Mouse (Mus musculus) liver, embryonic 11.5 days (tissue): ENCODE data around the gene B4galt4. TPM values are rescaled to one million over a fixed set of nuclear protein-coding genes. Genes with fewer than 3 reads are reported as not detected.

Experiments
- ATAC-seq: fragments of 200-750 bp; cut with Nextera tagmentation; replicated peaks from 2 replicates; pipeline ENCODE4 v1.8.0; 2017; ENCODE audit warnings: moderate number of reproducible peaks, mild to moderate bottlenecking, moderate TSS enrichment, moderate library complexity; ENCODE audit not compliant: low FRiP score
- DNase-seq: peaks from one replicate; pipeline ENCODE4 v3.0.0-alpha.2; 2017; ENCODE audit warnings: low spot score
- H3K27ac ChIP-seq: fragments of 300-500 bp; sonication (generic); 2 replicates; pipeline ENCODE4 v1.5.1; 2014; ENCODE audit warnings: mild to moderate bottlenecking, low read depth, low read length, control low read depth
- H3K27me3 ChIP-seq: fragments of 300-500 bp; sonication (generic); replicated peaks from 2 replicates; pipeline ENCODE4 v1.6.1; 2014; ENCODE audit warnings: low read length, mixed read lengths; ENCODE audit not compliant: control insufficient read depth, insufficient read depth
- H3K36me3 ChIP-seq: fragments of 300-500 bp; sonication (generic); 2 replicates; pipeline ENCODE4 v1.6.1; 2014; ENCODE audit warnings: mild to moderate bottlenecking, low read length, moderate library complexity, mixed read lengths; ENCODE audit not compliant: control insufficient read depth, insufficient read depth
- H3K4me1 ChIP-seq: fragments of 300-500 bp; sonication (generic); replicated peaks from 2 replicates; pipeline ENCODE4 v1.6.1; 2014; ENCODE audit warnings: low read length, mixed read lengths; ENCODE audit not compliant: control insufficient read depth, insufficient read depth
- H3K4me2 ChIP-seq: fragments of 300-500 bp; sonication (generic); 2 replicates; pipeline ENCODE4 v1.6.1; 2014; ENCODE audit warnings: mild to moderate bottlenecking, control low read depth, moderate library complexity
- H3K4me3 ChIP-seq: fragments of 300-500 bp; sonication (generic); 2 replicates; pipeline ENCODE4 v1.5.1; 2014; ENCODE audit warnings: low read depth, low read length, control low read depth
- H3K9ac ChIP-seq: fragments of 300-500 bp; sonication (generic); 2 replicates; pipeline ENCODE4 v1.6.1; 2014; ENCODE audit warnings: low read depth, low read length, control low read depth
- H3K9me3 ChIP-seq: fragments of 300-500 bp; sonication (generic); 2 replicates; pipeline ENCODE4 v1.6.1; 2016; ENCODE audit warnings: low read length, inconsistent platforms, mixed read lengths; ENCODE audit not compliant: control insufficient read depth
- WGBS: fragments of 180-500 bp; shearing (Covaris S2); extraction: QIAGEN DNeasy Blood & Tissue Kit; methylation state at CpG from one replicate; pipeline ENCODE4 v1.1.7; 2014; 5-methylcytosine and 5-hydroxymethylcytosine counted together
- polyA plus RNA-seq: library from polyadenylated mRNA; unstranded; fragments of >200 nt; fragmentation: Nextera tagmentation; extraction: Ambion mirVana; gene quantifications from 2 replicates; pipeline ENCODE4 v1.2.1, GENCODE M21; 2014

Gene B4galt4
- polyA plus RNA-seq, 1 experiment from 2014 or later, result 9.6 TPM

DNA sequence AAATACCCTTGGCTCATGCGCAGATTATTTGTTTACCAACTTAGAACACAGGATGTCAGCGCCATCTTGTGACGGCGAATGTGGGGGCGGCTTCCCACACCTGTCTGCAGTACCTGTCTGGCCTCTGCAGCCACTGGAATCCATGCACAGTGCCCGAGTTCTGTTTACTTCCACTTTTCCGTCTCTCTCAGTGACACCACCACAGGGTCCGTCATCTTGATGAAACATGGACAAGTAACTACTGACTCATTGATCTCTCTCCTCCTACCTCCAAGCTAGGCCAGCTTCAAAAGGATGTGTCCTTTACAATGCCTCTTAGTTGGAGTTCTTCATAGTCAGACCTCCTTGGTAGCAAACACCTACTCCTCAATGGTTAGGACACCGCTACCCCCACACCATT is 20.7 kb upstream of the B4galt4 start:
- Histone ChIP-seq H3K27ac (no peak overlapping the region), H3K9me3 (no peaks in the 10 kb centered on the region), H3K36me3 (no peaks in the 10 kb centered on the region), H3K4me2 (no peak overlapping the region), H3K27me3 (no peaks in the 10 kb centered on the region), H3K9ac (no peak overlapping the region), H3K4me1 (no peaks in the 10 kb centered on the region), H3K4me3 (no peak overlapping the region)
- ATAC-seq (no peak), DNase-seq (no peak)
- 86% methylated on average over 8 of the region's 9 CpGs for WGBS

DNA sequence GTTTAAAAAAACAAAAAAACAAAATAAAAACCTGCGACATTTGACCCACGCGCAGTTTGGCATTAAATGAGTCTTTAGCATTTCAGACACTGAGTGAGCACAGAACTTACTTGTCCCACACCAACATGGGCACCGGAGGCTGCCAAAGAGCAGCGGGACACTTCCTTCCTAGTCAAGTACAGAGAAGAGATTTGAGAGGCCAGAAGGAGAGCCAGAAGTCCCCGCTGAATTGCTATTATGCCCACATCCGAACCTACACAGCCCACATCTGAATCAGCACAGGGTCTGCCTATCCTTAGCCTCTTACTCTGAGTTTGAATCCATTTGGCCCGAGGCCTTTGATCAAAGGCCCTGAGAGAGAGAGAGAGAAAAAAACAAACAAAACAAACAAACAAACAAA is 17.8 kb upstream of the B4galt4 start:
- H3K4me1 ChIP-seq, result no peaks in the 10 kb centered on the region
- H3K4me3 ChIP-seq, result no peak overlapping the region
- no peak overlapping the region for H3K27ac ChIP-seq
- ATAC-seq (no peak), DNase-seq (no peak)
- no peak overlapping the region for H3K9ac ChIP-seq
- 72% methylated on average over 8 of the region's 8 CpGs for WGBS
- H3K36me3 ChIP-seq, result no peaks in the 10 kb centered on the region
- no peak overlapping the region for H3K4me2 ChIP-seq
- H3K9me3 ChIP-seq, result no peaks in the 10 kb centered on the region
- H3K27me3 ChIP-seq, result no peaks in the 10 kb centered on the region; the same call in 1 of the 2 replicates

DNA sequence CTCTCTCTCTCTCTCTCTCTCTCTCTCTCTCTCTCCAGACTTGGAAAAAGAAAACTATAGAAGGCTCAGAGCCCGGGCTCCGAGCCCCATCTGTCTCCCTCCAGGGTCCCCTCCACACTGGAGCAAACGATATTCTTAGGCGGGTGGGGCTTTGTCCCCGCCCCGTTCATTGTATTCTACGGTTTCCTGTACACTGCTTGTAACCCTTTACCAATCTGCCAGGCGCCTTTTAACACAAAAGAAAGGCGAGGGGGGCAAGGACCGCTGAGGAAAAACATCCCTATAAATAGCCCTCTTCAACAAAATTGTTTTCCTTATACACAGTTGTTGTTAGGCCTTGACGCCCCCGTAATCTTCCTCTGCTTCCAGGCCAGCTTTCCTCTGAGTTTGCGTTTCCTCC is 17.1 kb upstream of the B4galt4 start:
- Histone ChIP-seq H3K27me3 (no peaks in the 10 kb centered on the region; the same call in 1 of the 2 replicates), H3K4me1 (no peaks in the 10 kb centered on the region), H3K9me3 (no peaks in the 10 kb centered on the region), H3K4me2 (no peak overlapping the region), H3K9ac (no peak overlapping the region), H3K4me3 (no peak overlapping the region), H3K36me3 (no peaks in the 10 kb centered on the region), H3K27ac (no peak overlapping the region)
- WGBS, result 60% methylated on average over 13 of the region's 13 CpGs
- ATAC-seq (no peak), DNase-seq (no peak)

DNA sequence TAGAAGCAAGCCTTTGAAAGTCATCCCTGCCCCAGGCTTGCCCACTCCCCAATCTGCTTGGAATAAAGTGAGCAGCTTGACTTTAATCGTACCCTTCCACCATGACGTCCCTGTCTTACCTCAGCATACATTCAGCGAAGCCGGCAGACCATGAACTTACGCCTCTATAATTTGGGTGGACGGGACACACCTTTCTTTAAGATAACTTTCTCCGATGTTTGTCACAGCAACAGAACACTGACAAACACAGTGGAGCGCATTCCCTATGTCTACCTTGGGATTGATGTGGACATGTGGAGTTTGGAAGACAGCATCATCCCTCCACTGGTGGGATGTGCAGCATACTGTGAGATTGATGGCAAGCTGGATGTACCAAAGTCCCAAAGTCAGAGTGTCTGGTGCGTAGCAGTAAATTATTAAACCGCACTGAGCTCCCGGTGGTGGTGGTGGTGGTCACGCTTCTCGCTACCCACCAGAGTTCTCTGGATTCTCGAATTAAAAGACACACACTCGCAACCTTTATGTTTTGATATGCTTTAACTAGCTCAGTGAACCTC is 13.4 kb upstream of the B4galt4 start:
- Histone ChIP-seq H3K27ac (no peak overlapping the region), H3K4me1 (no peaks in the 10 kb centered on the region), H3K9ac (no peak overlapping the region), H3K4me2 (no peak overlapping the region), H3K27me3 (peaks cover 9% of the 10 kb centered on the region), H3K4me3 (no peak overlapping the region), H3K9me3 (no peaks in the 10 kb centered on the region), H3K36me3 (no peaks in the 10 kb centered on the region)
- 86% methylated on average over 15 of the region's 15 CpGs for WGBS
- ATAC-seq (no peak), DNase-seq (no peak)

DNA sequence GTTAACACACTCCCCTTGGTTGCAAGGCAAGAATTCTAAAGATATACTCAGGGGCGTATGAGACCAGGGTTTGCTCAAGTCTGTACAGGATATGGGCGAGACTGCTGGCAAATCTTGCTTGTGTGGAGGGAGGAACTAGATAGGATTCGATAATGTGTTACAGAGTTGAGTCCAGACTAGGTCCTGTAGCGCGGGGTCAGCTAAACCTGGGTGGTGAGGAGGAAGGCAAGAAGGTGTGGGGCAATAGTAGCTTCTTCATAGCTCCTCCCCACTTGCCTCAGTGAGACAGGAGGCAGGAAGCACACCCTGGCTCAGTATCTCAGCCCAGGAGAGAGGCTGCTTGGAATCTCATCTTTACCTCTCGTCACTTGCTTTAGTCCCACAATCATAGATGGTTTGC is 12.9 kb upstream of the B4galt4 start:
- no peaks in the 10 kb centered on the region for H3K9me3 ChIP-seq
- 70% methylated on average over 6 of the region's 6 CpGs for WGBS
- H3K9ac ChIP-seq, result no peak overlapping the region
- no peak for ATAC-seq
- H3K4me1 ChIP-seq, result no peaks in the 10 kb centered on the region
- no peak overlapping the region for H3K27ac ChIP-seq
- no peaks in the 10 kb centered on the region for H3K36me3 ChIP-seq
- no peak overlapping the region for H3K4me2 ChIP-seq
- no peak overlapping the region for H3K4me3 ChIP-seq
- peaks cover 9% of the 10 kb centered on the region for H3K27me3 ChIP-seq
- no peak for DNase-seq

DNA sequence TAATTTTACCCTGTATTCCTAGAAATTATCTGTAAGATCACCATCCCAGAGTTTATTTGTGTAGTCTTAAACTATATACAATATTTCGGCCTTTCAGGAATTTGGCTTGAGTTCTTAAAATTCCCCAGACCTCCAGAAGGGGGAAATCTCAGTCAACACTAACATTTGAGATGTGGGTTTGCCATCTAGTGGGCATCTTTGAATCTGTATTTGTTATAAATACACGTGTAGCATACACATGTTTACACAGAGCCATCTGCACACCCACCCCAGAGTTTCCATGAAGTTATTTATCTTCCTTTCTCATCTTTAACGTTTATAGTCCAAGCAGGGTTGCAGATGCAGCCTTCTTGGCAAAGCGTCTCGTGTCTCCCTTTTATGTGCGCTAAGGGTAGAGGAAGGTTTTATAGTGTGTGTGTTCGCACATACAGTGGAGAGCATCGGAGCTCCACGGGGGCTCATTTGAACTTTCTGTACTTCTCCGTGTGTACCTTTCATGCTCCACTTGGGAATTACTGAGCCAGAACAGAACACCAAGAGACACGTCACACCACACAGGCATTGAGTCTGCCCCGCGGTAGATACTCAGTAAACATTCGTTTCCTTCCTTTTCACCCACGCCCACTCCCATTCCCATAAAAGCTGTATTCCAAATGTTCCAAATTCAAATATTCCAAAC is 12.3 kb upstream of the B4galt4 start:
- Histone ChIP-seq H3K27me3 (peaks cover 9% of the 10 kb centered on the region), H3K4me2 (no peak overlapping the region), H3K9me3 (no peaks in the 10 kb centered on the region), H3K4me3 (no peak overlapping the region), H3K27ac (no peak overlapping the region), H3K4me1 (no peaks in the 10 kb centered on the region), H3K9ac (no peak overlapping the region), H3K36me3 (no peaks in the 10 kb centered on the region)
- DNase-seq (no peak), ATAC-seq (no peak)
- 62% methylated on average over 15 of the region's 15 CpGs for WGBS

DNA sequence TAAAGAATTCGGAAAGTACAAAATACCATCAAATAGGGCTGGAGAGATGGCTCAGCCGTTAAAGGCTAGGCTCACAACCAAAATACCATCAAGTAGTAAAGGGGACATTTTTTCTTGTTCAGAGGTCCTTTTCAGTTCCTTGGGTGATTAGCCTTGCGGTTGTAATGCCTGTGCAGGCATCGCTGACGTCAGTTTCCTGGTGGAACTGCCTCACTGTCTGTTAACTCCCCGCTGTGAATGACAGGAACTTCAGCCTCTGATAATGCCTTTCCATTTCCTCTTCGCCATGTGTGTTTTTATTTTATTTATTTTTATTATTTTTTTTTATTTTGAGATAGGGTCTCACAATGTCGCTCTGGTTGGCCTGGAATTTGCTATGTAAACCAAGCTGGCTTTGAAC is 11.1 kb upstream of the B4galt4 start:
- no peaks in the 10 kb centered on the region for H3K36me3 ChIP-seq
- no peaks in the 10 kb centered on the region for H3K4me1 ChIP-seq
- WGBS, result 30% methylated on average over 8 of the region's 8 CpGs
- H3K27me3 ChIP-seq, result peaks cover 9% of the 10 kb centered on the region
- no peak for ATAC-seq
- H3K9ac ChIP-seq, result no peak overlapping the region
- H3K4me2 ChIP-seq, result no peak overlapping the region
- H3K4me3 ChIP-seq, result no peak overlapping the region
- H3K27ac ChIP-seq, result no peak overlapping the region
- DNase-seq, result no peak
- no peaks in the 10 kb centered on the region for H3K9me3 ChIP-seq

DNA sequence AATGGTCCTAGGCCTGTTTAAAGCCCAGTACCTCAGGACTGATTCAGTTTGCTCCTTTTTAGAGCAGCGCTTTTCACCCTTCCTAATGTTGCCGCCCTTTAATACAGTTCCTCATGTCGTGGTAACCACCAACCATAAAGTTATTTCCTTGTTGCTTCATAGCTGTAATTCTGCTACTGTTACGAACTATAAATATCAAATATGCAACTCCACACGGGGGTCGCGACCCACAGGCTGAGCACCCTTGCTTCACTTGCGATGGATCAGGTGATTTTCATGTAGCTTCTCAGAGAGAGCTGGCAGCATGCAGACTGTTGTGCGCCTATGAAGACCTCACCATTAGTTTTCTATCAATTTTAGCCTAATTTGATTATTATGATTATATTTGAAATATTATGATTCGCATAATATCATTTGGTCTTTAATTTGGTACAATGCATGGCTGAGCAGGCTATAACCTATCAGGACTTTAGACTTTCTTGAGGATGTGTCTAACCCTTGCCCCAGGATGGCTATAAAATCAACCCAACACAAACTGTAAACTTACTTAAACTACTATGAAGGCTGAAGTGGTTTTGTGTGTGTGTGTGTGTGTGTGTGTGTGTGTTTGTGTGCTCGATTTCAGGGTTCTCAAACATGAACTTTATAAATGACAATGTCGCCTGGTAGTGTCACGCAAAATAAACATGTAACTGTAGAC is 710 bp upstream of the B4galt4 start:
- no peaks in the 10 kb centered on the region for H3K9me3 ChIP-seq
- no peak overlapping the region for H3K4me3 ChIP-seq
- DNase-seq (no peak), ATAC-seq (no peak)
- 80% methylated on average over 13 of the region's 13 CpGs for WGBS
- H3K27ac ChIP-seq, result no peak overlapping the region
- H3K4me2 ChIP-seq, result peak overlapping the region; percentile 80
- peaks cover 44% of the 10 kb centered on the region for H3K27me3 ChIP-seq
- H3K9ac ChIP-seq, result no peak overlapping the region; the same call in 1 of the 2 replicates
- H3K36me3 ChIP-seq, result no peaks in the 10 kb centered on the region
- peaks cover 5% of the 10 kb centered on the region; the same call in 1 of the 2 replicates for H3K4me1 ChIP-seq
